Mouse (Mus musculus) right cerebral cortex, postnatal 25 days (tissue): ENCODE measurements at regions not wholly inside any gene's neighbourhood (a gene's known extent, or its start where the extent isn't known, plus 50 kb on each side); places are given as distances from the start of the nearest gene placed in this dataset.

Source experiments
- DNase-seq: peaks from one replicate; pipeline ENCODE4 v3.0.0; 2022

- no peak for DNase-seq
Measured at GRCm38 (mm10) chr1:89392711-89393110, 61.9 kb upstream of the Agap1 start.

- DNase-seq: no peak
Measured at GRCm38 (mm10) chr1:89394471-89394870, 60.1 kb upstream of the Agap1 start.

- DNase-seq: peak; percentile 8
Measured at GRCm38 (mm10) chr1:89400734-89401202, 53.8 kb upstream of the Agap1 start.

GRCm38 (mm10) chr1:89402513-89403210 lies 51.9 kb upstream of the Agap1 start:
- no peak for DNase-seq

- DNase-seq: no peak
Measured at GRCm38 (mm10) chr1:89403551-89404050, 51.0 kb upstream of the Agap1 start.
